Mouse (Mus musculus): ENCODE measurements around the gene Bbs9. TPM values are rescaled to one million over a fixed set of nuclear protein-coding genes. Genes with fewer than 3 reads are reported as not detected.

Bbs9 gene
- polyA plus RNA-seq, 1 experiment from 2014 or later = 12.3 TPM

GRCm38 (mm10) chr9:22788423-22788822 lies 312.9 kb downstream of the Bbs9 start:
- H3K36me3 ChIP-seq (ENCODE audit: control insufficient read depth, insufficient read depth, low read length) = no peaks in the 10 kb centered on the region
- H3K4me3 ChIP-seq (ENCODE audit: low read length) = no peak overlapping the region
- H3K4me1 ChIP-seq (ENCODE audit: control insufficient read depth, insufficient read depth, low read length) = no peaks in the 10 kb centered on the region
- 97% methylated on average over 4 of the region's 4 CpGs for whole genome bisulfite sequencing
- H3K9me3 ChIP-seq (ENCODE audit: control insufficient read depth, low read length) = no peaks in the 10 kb centered on the region
- H3K27ac ChIP-seq (ENCODE audit: low read depth, low read length) = no peak overlapping the region
- no peak for ATAC-seq (ENCODE audit: low FRiP score, low TSS enrichment)
- H3K4me2 ChIP-seq (replicated peaks; ENCODE audit: low read depth, low read length) = no peak overlapping the region
- no peaks in the 10 kb centered on the region for H3K27me3 ChIP-seq (ENCODE audit: control insufficient read depth, insufficient read depth, low read length)
- no peak overlapping the region for H3K9ac ChIP-seq (ENCODE audit: low read depth, low read length)

- H3K27ac ChIP-seq (ENCODE audit: low read depth, low read length) = no peak overlapping the region
- no peak overlapping the region for H3K9ac ChIP-seq (ENCODE audit: low read depth, low read length)
- H3K4me2 ChIP-seq (replicated peaks; ENCODE audit: low read depth, low read length) = no peak overlapping the region
- H3K27me3 ChIP-seq (ENCODE audit: control insufficient read depth, insufficient read depth, low read length) = no peaks in the 10 kb centered on the region
- H3K9me3 ChIP-seq (ENCODE audit: control insufficient read depth, low read length) = no peaks in the 10 kb centered on the region
- H3K36me3 ChIP-seq (ENCODE audit: control insufficient read depth, insufficient read depth, low read length) = no peaks in the 10 kb centered on the region
- WGBS = 87% methylated on average over 4 of the region's 4 CpGs
- ATAC-seq (ENCODE audit: low FRiP score, low TSS enrichment) = no peak
- no peak overlapping the region for H3K4me3 ChIP-seq (ENCODE audit: low read length)
- H3K4me1 ChIP-seq (ENCODE audit: control insufficient read depth, insufficient read depth, low read length) = no peaks in the 10 kb centered on the region
These were observed 313.3 kb downstream of the Bbs9 start for GRCm38 (mm10) chr9:22788850-22789249.

- H3K27ac ChIP-seq (ENCODE audit: low read depth, low read length) = no peak overlapping the region
- 50% methylated on average over 9 of the region's 9 CpGs for WGBS
- no peak overlapping the region for H3K4me2 ChIP-seq (replicated peaks; ENCODE audit: low read depth, low read length)
- no peaks in the 10 kb centered on the region for H3K4me1 ChIP-seq (ENCODE audit: control insufficient read depth, insufficient read depth, low read length)
- no peaks in the 10 kb centered on the region for H3K27me3 ChIP-seq (ENCODE audit: control insufficient read depth, insufficient read depth, low read length)
- H3K9ac ChIP-seq (ENCODE audit: low read depth, low read length) = no peak overlapping the region
- H3K36me3 ChIP-seq (ENCODE audit: control insufficient read depth, insufficient read depth, low read length) = no peaks in the 10 kb centered on the region
- no peaks in the 10 kb centered on the region for H3K9me3 ChIP-seq (ENCODE audit: control insufficient read depth, low read length)
- no peak for ATAC-seq (ENCODE audit: low FRiP score, low TSS enrichment)
- H3K4me3 ChIP-seq (ENCODE audit: low read length) = no peak overlapping the region
These were observed 314.1 kb downstream of the Bbs9 start for GRCm38 (mm10) chr9:22789380-22790168.

GRCm38 (mm10) chr9:22791208-22791607 lies 315.7 kb downstream of the Bbs9 start:
- no peaks in the 10 kb centered on the region for H3K36me3 ChIP-seq (ENCODE audit: control insufficient read depth, insufficient read depth, low read length)
- WGBS = 88% methylated on average over 5 of the region's 5 CpGs
- no peaks in the 10 kb centered on the region for H3K9me3 ChIP-seq (ENCODE audit: control insufficient read depth, low read length)
- ATAC-seq (ENCODE audit: low FRiP score, low TSS enrichment) = no peak
- H3K4me3 ChIP-seq (ENCODE audit: low read length) = no peak overlapping the region
- H3K4me1 ChIP-seq (ENCODE audit: control insufficient read depth, insufficient read depth, low read length) = no peaks in the 10 kb centered on the region
- H3K9ac ChIP-seq (ENCODE audit: low read depth, low read length) = no peak overlapping the region
- no peak overlapping the region for H3K4me2 ChIP-seq (replicated peaks; ENCODE audit: low read depth, low read length)
- no peak overlapping the region for H3K27ac ChIP-seq (ENCODE audit: low read depth, low read length)
- no peaks in the 10 kb centered on the region for H3K27me3 ChIP-seq (ENCODE audit: control insufficient read depth, insufficient read depth, low read length)

- Histone ChIP-seq H3K27ac (ENCODE audit: low read depth, low read length) (no peak overlapping the region), H3K4me3 (ENCODE audit: low read length) (no peak overlapping the region), H3K36me3 (ENCODE audit: control insufficient read depth, insufficient read depth, low read length) (no peaks in the 10 kb centered on the region), H3K4me1 (ENCODE audit: control insufficient read depth, insufficient read depth, low read length) (no peaks in the 10 kb centered on the region), H3K9me3 (ENCODE audit: control insufficient read depth, low read length) (no peaks in the 10 kb centered on the region), H3K9ac (ENCODE audit: low read depth, low read length) (no peak overlapping the region), H3K4me2 (replicated peaks; ENCODE audit: low read depth, low read length) (no peak overlapping the region), H3K27me3 (ENCODE audit: control insufficient read depth, insufficient read depth, low read length) (no peaks in the 10 kb centered on the region)
- ATAC-seq (ENCODE audit: low FRiP score, low TSS enrichment) = no peak
- WGBS = 79% methylated on average over 9 of the region's 9 CpGs
These were observed 316.2 kb downstream of the Bbs9 start for GRCm38 (mm10) chr9:22791750-22792149.

GRCm38 (mm10) chr9:22793698-22794097 lies 318.2 kb downstream of the Bbs9 start:
- Histone ChIP-seq H3K9ac (ENCODE audit: low read depth, low read length) (no peak overlapping the region), H3K27me3 (ENCODE audit: control insufficient read depth, insufficient read depth, low read length) (no peaks in the 10 kb centered on the region), H3K27ac (ENCODE audit: low read depth, low read length) (no peak overlapping the region), H3K4me2 (replicated peaks; ENCODE audit: low read depth, low read length) (no peak overlapping the region), H3K4me3 (ENCODE audit: low read length) (no peak overlapping the region), H3K4me1 (ENCODE audit: control insufficient read depth, insufficient read depth, low read length) (no peaks in the 10 kb centered on the region), H3K9me3 (ENCODE audit: control insufficient read depth, low read length) (no peaks in the 10 kb centered on the region), H3K36me3 (ENCODE audit: control insufficient read depth, insufficient read depth, low read length) (no peaks in the 10 kb centered on the region)
- 32% methylated on average over 7 of the region's 7 CpGs for WGBS
- ATAC-seq (ENCODE audit: low FRiP score, low TSS enrichment) = no peak

DNA sequence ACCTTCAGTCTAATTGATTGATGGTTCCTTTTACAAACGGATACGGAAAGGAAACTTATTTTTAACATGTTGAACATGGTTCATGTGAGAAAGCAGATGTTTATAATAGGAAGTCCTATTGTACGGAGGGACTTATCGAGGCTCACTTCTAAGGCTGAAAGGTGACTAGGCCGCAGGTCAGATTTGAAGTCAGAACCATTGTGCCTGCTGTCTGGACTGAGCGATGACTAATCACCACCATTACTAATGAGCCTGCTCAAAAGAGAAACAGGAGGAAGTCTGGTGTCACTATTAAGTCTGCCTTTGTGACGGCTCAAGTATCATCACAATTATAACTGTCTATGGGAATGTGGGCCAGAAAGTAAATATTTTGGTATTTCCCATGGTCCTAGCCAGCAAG lies 325.2 kb downstream of the Bbs9 start:
- 61% methylated on average over 7 of the region's 7 CpGs for WGBS
- Histone ChIP-seq H3K4me1 (ENCODE audit: control insufficient read depth, insufficient read depth, low read length) (no peaks in the 10 kb centered on the region), H3K36me3 (ENCODE audit: control insufficient read depth, insufficient read depth, low read length) (no peaks in the 10 kb centered on the region), H3K4me3 (ENCODE audit: low read length) (no peak overlapping the region), H3K4me2 (replicated peaks; ENCODE audit: low read depth, low read length) (no peak overlapping the region), H3K9ac (ENCODE audit: low read depth, low read length) (no peak overlapping the region), H3K9me3 (ENCODE audit: control insufficient read depth, low read length) (no peaks in the 10 kb centered on the region), H3K27me3 (ENCODE audit: control insufficient read depth, insufficient read depth, low read length) (no peaks in the 10 kb centered on the region), H3K27ac (ENCODE audit: low read depth, low read length) (no peak overlapping the region)
- ATAC-seq (ENCODE audit: low FRiP score, low TSS enrichment) = no peak; the same call in 1 of the 2 replicates

DNA sequence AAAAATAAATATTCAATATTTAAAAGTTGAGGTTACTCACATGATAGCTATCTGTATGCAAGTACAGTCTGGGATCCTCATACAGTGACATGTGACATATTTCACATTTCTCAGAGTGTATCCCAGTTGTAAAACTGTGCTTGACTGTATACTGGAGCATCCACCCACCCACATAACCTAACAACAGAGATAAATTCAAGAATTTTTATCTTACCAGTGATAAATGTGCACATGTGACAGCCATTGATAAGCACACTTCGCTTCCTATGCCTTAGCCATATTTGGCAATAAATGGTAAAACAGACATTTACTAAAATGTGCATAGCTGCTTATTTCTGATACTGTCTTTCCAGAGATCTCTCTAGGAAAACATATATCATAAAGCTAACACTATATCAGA lies 330.5 kb downstream of the Bbs9 start:
- ATAC-seq (ENCODE audit: low FRiP score, low TSS enrichment) = no peak
- WGBS = 83% methylated on average over 1 of the region's 1 CpGs
- no peaks in the 10 kb centered on the region for H3K9me3 ChIP-seq (ENCODE audit: control insufficient read depth, low read length)

GRCm38 (mm10) chr9:22806494-22806893 lies 331.0 kb downstream of the Bbs9 start:
- H3K36me3 ChIP-seq (ENCODE audit: control insufficient read depth, insufficient read depth, low read length) = no peaks in the 10 kb centered on the region
- no peak overlapping the region for H3K9ac ChIP-seq (ENCODE audit: low read depth, low read length)
- 53% methylated on average over 5 of the region's 5 CpGs for WGBS
- no peaks in the 10 kb centered on the region for H3K9me3 ChIP-seq (ENCODE audit: control insufficient read depth, low read length)
- no peak overlapping the region for H3K4me2 ChIP-seq (replicated peaks; ENCODE audit: low read depth, low read length)
- no peak for ATAC-seq (ENCODE audit: low FRiP score, low TSS enrichment)
- H3K27ac ChIP-seq (ENCODE audit: low read depth, low read length) = no peak overlapping the region
- H3K4me3 ChIP-seq (ENCODE audit: low read length) = no peak overlapping the region
- no peaks in the 10 kb centered on the region for H3K27me3 ChIP-seq (ENCODE audit: control insufficient read depth, insufficient read depth, low read length)
- H3K4me1 ChIP-seq (ENCODE audit: control insufficient read depth, insufficient read depth, low read length) = no peaks in the 10 kb centered on the region

More for the DNA sequence above, 330.5 kb downstream of the Bbs9 start:
- Histone ChIP-seq H3K27ac (ENCODE audit: low read depth, low read length) (no peak overlapping the region), H3K36me3 (ENCODE audit: control insufficient read depth, insufficient read depth, low read length) (no peaks in the 10 kb centered on the region), H3K4me2 (replicated peaks; ENCODE audit: low read depth, low read length) (no peak overlapping the region), H3K4me1 (ENCODE audit: control insufficient read depth, insufficient read depth, low read length) (no peaks in the 10 kb centered on the region), H3K9ac (ENCODE audit: low read depth, low read length) (no peak overlapping the region), H3K27me3 (ENCODE audit: control insufficient read depth, insufficient read depth, low read length) (no peaks in the 10 kb centered on the region), H3K4me3 (ENCODE audit: low read length) (no peak overlapping the region)

Measured in kidney, embryonic 14.5 days (tissue).